9 mouse cellular contexts compared by ENCODE assay signal in the genomic region with DNA sequence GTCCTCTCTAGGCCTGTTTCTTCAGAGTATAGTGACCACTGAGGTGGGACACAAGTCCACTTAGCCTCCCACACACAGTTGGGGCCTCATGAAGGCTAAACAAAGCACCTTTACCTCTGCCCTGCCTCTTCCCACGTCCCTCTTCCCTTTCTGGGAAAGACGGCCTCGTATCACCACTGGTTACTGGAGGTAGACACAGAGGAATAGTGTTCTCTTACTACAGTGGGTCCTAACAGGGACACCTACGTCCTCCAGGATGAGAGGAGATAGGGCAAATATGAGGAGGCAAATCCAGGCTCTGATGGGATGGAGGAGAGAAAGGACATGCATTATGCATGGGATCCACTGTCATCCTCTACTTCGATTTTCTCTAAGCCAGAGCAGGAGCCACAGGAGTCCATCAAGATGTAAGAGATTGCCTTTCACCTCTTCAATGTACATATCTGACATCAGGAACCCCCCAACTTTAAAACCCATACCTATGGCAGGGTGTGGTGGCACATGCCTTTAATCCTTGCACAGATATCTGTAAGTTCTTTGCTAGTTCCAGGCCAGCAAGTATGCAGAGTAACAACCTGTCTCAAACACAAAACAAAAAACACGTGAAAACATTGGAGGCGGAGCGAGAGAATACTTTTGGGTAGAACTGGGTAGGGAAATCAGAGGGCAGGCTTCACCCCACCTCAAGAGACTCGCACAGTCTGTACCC. TPM values are rescaled to one million over a fixed set of nuclear protein-coding genes. Genes with fewer than 3 reads are reported as not detected.
DNase-seq lines count a peak whose midpoint lies in the region; ATAC-seq and TF ChIP-seq lines count a peak whose summit lies in the region.
"Had no signal": no experiment of that assay in that cellular context is flagged by ENCODE, and none has a peak within 500 bp of the region (broad histone marks: within the 10 kb centered on the region; RNA-seq: fewer than 3 reads in every experiment).

No protein-coding gene starts in this region.

- H3K4me3 ChIP-seq in kidney, embryonic 16.5 days (ENCODE audit: low read length), result peak overlapping the region; percentile 84
- H3K4me3 ChIP-seq in embryonic facial prominence, embryonic 12.5 days, result peak overlapping the region; percentile 86
- H3K4me3 ChIP-seq in hindbrain, embryonic 16.5 days (ENCODE audit: low read length), result peak overlapping the region; percentile 90
- peak overlapping the region; percentile 88 for H3K4me3 ChIP-seq in midbrain, postnatal 0 days (ENCODE audit: low read depth, low read length)

- peak overlapping the region; percentile 42 for H3K27ac ChIP-seq in kidney, embryonic 16.5 days (ENCODE audit: low read length)
- H3K27ac ChIP-seq in embryonic facial prominence, embryonic 12.5 days, result no peak overlapping the region
- H3K27ac ChIP-seq in hindbrain, embryonic 16.5 days (ENCODE audit: low read depth, low read length), result peak overlapping the region; percentile 79; the same call in 1 of the 2 replicates
- peak overlapping the region; percentile 43; the same call in 1 of the 2 replicates for H3K27ac ChIP-seq in midbrain, postnatal 0 days (ENCODE audit: low read depth, low read length)

- H3K27me3 ChIP-seq in kidney, embryonic 16.5 days (ENCODE audit: insufficient read depth, low read length), result no peaks in the 10 kb centered on the region
- H3K27me3 ChIP-seq in embryonic facial prominence, embryonic 12.5 days, result no peaks in the 10 kb centered on the region
- H3K27me3 ChIP-seq in hindbrain, embryonic 16.5 days (replicated peaks; ENCODE audit: control insufficient read depth, insufficient read depth, low read length), result no peaks in the 10 kb centered on the region
- H3K27me3 ChIP-seq in midbrain, postnatal 0 days (ENCODE audit: insufficient read depth, low read length), result no peaks in the 10 kb centered on the region

- no peaks in the 10 kb centered on the region for H3K9me3 ChIP-seq in kidney, embryonic 16.5 days (ENCODE audit: low read length)
- 0 out of 2 replicates have a peak, but pooled peaks cover 4% of the 10 kb centered on the region for H3K9me3 ChIP-seq in embryonic facial prominence, embryonic 12.5 days
- H3K9me3 ChIP-seq in hindbrain, embryonic 16.5 days (ENCODE audit: control insufficient read depth, low read length), result no peaks in the 10 kb centered on the region
- no peaks in the 10 kb centered on the region for H3K9me3 ChIP-seq in midbrain, postnatal 0 days (ENCODE audit: low read length)

- intact Hi-C loops in left cerebral cortex, postnatal 4 days (cut with DNase I), result no loop called here

- 34% methylated on average over 9 of the region's 9 CpGs for WGBS in kidney, embryonic 16.5 days
- WGBS in embryonic facial prominence, embryonic 12.5 days, result 36% methylated on average over 9 of the region's 9 CpGs
- WGBS in hindbrain, embryonic 16.5 days, result 37% methylated on average over 9 of the region's 9 CpGs
- 28% methylated on average over 9 of the region's 9 CpGs for WGBS in midbrain, postnatal 0 days

- H3K36me3 ChIP-seq in kidney, embryonic 16.5 days (ENCODE audit: insufficient read depth, low read length), result peaks cover 8% of the 10 kb centered on the region
- H3K36me3 ChIP-seq in embryonic facial prominence, embryonic 12.5 days, result peaks cover 23% of the 10 kb centered on the region
- H3K36me3 ChIP-seq in hindbrain, embryonic 16.5 days (ENCODE audit: control insufficient read depth, insufficient read depth, low read length), result peaks cover 9% of the 10 kb centered on the region
- peaks cover 16% of the 10 kb centered on the region for H3K36me3 ChIP-seq in midbrain, postnatal 0 days (ENCODE audit: insufficient read depth, low read length)

- H3K4me2 ChIP-seq in kidney, embryonic 16.5 days (replicated peaks; ENCODE audit: low read depth, low read length), result peak overlapping the region; percentile 91
- peak overlapping the region; percentile 75 for H3K4me2 ChIP-seq in embryonic facial prominence, embryonic 12.5 days (replicated peaks)
- peak overlapping the region; percentile 76 for H3K4me2 ChIP-seq in hindbrain, embryonic 16.5 days (ENCODE audit: low read length)
- H3K4me2 ChIP-seq in midbrain, postnatal 0 days (ENCODE audit: low read depth, low read length, poor library complexity, severe bottlenecking), result peak overlapping the region; percentile 91

- TF ChIP-seq CTCF in midbrain, postnatal 0 days (IDR thresholded peaks at IDR 0.05), result no peak

- H3K4me1 ChIP-seq in kidney, embryonic 16.5 days (ENCODE audit: insufficient read depth, low read length), result peaks cover 25% of the 10 kb centered on the region
- H3K4me1 ChIP-seq in embryonic facial prominence, embryonic 12.5 days, result peaks cover 17% of the 10 kb centered on the region
- H3K4me1 ChIP-seq in hindbrain, embryonic 16.5 days (ENCODE audit: control insufficient read depth, insufficient read depth, low read depth, low read length), result peaks cover 20% of the 10 kb centered on the region
- H3K4me1 ChIP-seq in midbrain, postnatal 0 days (ENCODE audit: insufficient read depth, low read length), result peaks cover 7% of the 10 kb centered on the region; the same call in 1 of the 2 replicates

- peak overlapping the region; percentile 63; the same call in 1 of the 2 replicates for H3K9ac ChIP-seq in kidney, embryonic 16.5 days (replicated peaks; ENCODE audit: low read length)
- H3K9ac ChIP-seq in embryonic facial prominence, embryonic 12.5 days, result peak overlapping the region; percentile 82
- H3K9ac ChIP-seq in hindbrain, embryonic 16.5 days (ENCODE audit: low read depth, low read length), result peak overlapping the region; percentile 94
- peak overlapping the region; percentile 94; the same call in 1 of the 2 replicates for H3K9ac ChIP-seq in midbrain, postnatal 0 days (replicated peaks; ENCODE audit: low read length, poor library complexity, severe bottlenecking)

- no peak for DNase-seq in kidney, adult 8-10 months
- DNase-seq in midbrain, postnatal 0 days (ENCODE audit: low spot score), result no peak
- no peak for DNase-seq in Muller cell, postnatal 12 days (ENCODE audit: inconsistent ontology term)
- DNase-seq in cerebellum, postnatal 10 days, result no peak
- no peak for DNase-seq in left cerebral cortex, postnatal 4 days

- peak; percentile 2; the same call in 1 of the 2 replicates for ATAC-seq in kidney, embryonic 16.5 days (ENCODE audit: low FRiP score, low TSS enrichment)
- ATAC-seq in embryonic facial prominence, embryonic 12.5 days (ENCODE audit: insufficient number of reproducible peaks, insufficient read depth, low FRiP score, low TSS enrichment), result no peak; the same call in 1 of the 2 replicates
- ATAC-seq in hindbrain, embryonic 16.5 days, result peak; percentile 18
- ATAC-seq in midbrain, postnatal 0 days (ENCODE audit: low FRiP score), result no peak

RNA-seq across cellular contexts. Expression of a gene that starts 0.5 kb away (rescaled TPM):
- polyA plus RNA-seq in kidney, embryonic 16.5 days (2015; fragmentation: Nextera tagmentation; extraction: Ambion mirVana), result 201 and 218 TPM in 2 replicates
- 128 and 135 TPM in 2 replicates for polyA plus RNA-seq in embryonic facial prominence, embryonic 12.5 days (2016; fragmentation: Nextera tagmentation; extraction: Ambion mirVana)
- polyA plus RNA-seq in hindbrain, embryonic 16.5 days (2015; fragmentation: Nextera tagmentation; extraction: Ambion mirVana), result 116 and 122 TPM in 2 replicates
- total RNA-seq in midbrain, postnatal 0 days (2014; rRNA removed), result 96.1 and 116 TPM in 2 replicates
- 95.2 and 104 TPM in 2 replicates for polyA plus RNA-seq in midbrain, postnatal 0 days (2015; fragmentation: Nextera tagmentation; extraction: Ambion mirVana)
- 100 to 1,000 TPM in 1 of 2 experiments, 10 to 100 TPM in 1; 92.6 to 107 TPM for total RNA-seq in left cerebral cortex, postnatal 4 days (2021)

RNA-seq across cellular contexts. Expression of a gene that starts 4.1 kb away (rescaled TPM):
- polyA plus RNA-seq in kidney, embryonic 16.5 days (2015; fragmentation: Nextera tagmentation; extraction: Ambion mirVana), result 0.14 and 0.21 TPM in 2 replicates
- not detected in 2 replicates for polyA plus RNA-seq in embryonic facial prominence, embryonic 12.5 days (2016; fragmentation: Nextera tagmentation; extraction: Ambion mirVana)
- 0.24 and 0.29 TPM in 2 replicates for polyA plus RNA-seq in hindbrain, embryonic 16.5 days (2015; fragmentation: Nextera tagmentation; extraction: Ambion mirVana)
- total RNA-seq in midbrain, postnatal 0 days (2014; rRNA removed), result not detected in 2 replicates
- polyA plus RNA-seq in midbrain, postnatal 0 days (2015; fragmentation: Nextera tagmentation; extraction: Ambion mirVana), result 0.20 and 0.36 TPM in 2 replicates
- not detected for total RNA-seq in left cerebral cortex, postnatal 4 days (2021)
- total RNA-seq: hematopoietic stem cell, adult 5-6 weeks had no signal

RNA-seq across cellular contexts. Expression of a gene that starts 5.5 kb away (rescaled TPM):
- 0.49 and 1.1 TPM in 2 replicates for polyA plus RNA-seq in kidney, embryonic 16.5 days (2015; fragmentation: Nextera tagmentation; extraction: Ambion mirVana)
- polyA plus RNA-seq in embryonic facial prominence, embryonic 12.5 days (2016; fragmentation: Nextera tagmentation; extraction: Ambion mirVana), result 0.89 and 2.1 TPM in 2 replicates
- 0.41 and 0.63 TPM in 2 replicates for polyA plus RNA-seq in hindbrain, embryonic 16.5 days (2015; fragmentation: Nextera tagmentation; extraction: Ambion mirVana)
- total RNA-seq in midbrain, postnatal 0 days (2014; rRNA removed), result 0.38 TPM in 1 of 2 replicates, not detected in the other
- 0.28 TPM in 1 of 2 replicates, not detected in the other for polyA plus RNA-seq in midbrain, postnatal 0 days (2015; fragmentation: Nextera tagmentation; extraction: Ambion mirVana)
- 1 to 10 TPM; 1.2 to 1.6 TPM for total RNA-seq in left cerebral cortex, postnatal 4 days (2021)

RNA-seq across cellular contexts. Expression of a gene that starts 8.3 kb away (rescaled TPM):
- not detected in 2 replicates for polyA plus RNA-seq in kidney, embryonic 16.5 days (2015; fragmentation: Nextera tagmentation; extraction: Ambion mirVana)
- polyA plus RNA-seq in embryonic facial prominence, embryonic 12.5 days (2016; fragmentation: Nextera tagmentation; extraction: Ambion mirVana), result not detected in 2 replicates
- polyA plus RNA-seq in hindbrain, embryonic 16.5 days (2015; fragmentation: Nextera tagmentation; extraction: Ambion mirVana), result not detected in 2 replicates
- 0.16 TPM in 1 of 2 replicates, not detected in the other for total RNA-seq in midbrain, postnatal 0 days (2014; rRNA removed)
- not detected in 2 replicates for polyA plus RNA-seq in midbrain, postnatal 0 days (2015; fragmentation: Nextera tagmentation; extraction: Ambion mirVana)
- total RNA-seq in left cerebral cortex, postnatal 4 days (2021), result not detected
- total RNA-seq: hematopoietic stem cell, adult 5-6 weeks had no signal

RNA-seq across cellular contexts. Expression of a gene that starts 15.2 kb away (rescaled TPM):
- polyA plus RNA-seq in kidney, embryonic 16.5 days (2015; fragmentation: Nextera tagmentation; extraction: Ambion mirVana), result 62.9 and 63.7 TPM in 2 replicates
- 59.7 and 71.7 TPM in 2 replicates for polyA plus RNA-seq in embryonic facial prominence, embryonic 12.5 days (2016; fragmentation: Nextera tagmentation; extraction: Ambion mirVana)
- polyA plus RNA-seq in hindbrain, embryonic 16.5 days (2015; fragmentation: Nextera tagmentation; extraction: Ambion mirVana), result 54.1 and 57.0 TPM in 2 replicates
- 23.5 and 25.2 TPM in 2 replicates for total RNA-seq in midbrain, postnatal 0 days (2014; rRNA removed)
- polyA plus RNA-seq in midbrain, postnatal 0 days (2015; fragmentation: Nextera tagmentation; extraction: Ambion mirVana), result 58.2 and 62.8 TPM in 2 replicates
- total RNA-seq in left cerebral cortex, postnatal 4 days (2021), result 10 to 100 TPM; 38.1 to 39.2 TPM

Comparison
In these comparisons a context has a peak if more than half of its experiments do, and no peak if none do; other contexts are left out.
1. ATAC-seq: peak in kidney, embryonic 16.5 days (single experiment) and hindbrain, embryonic 16.5 days (single experiment); none in embryonic facial prominence, embryonic 12.5 days (single experiment) and midbrain, postnatal 0 days (single experiment).
2. Peak in every context shown above with its lines, with median percentiles within 50 percentile points of each other: H3K4me2 ChIP-seq, H3K4me3 ChIP-seq and H3K9ac ChIP-seq.